Mouse (Mus musculus): ENCODE results near the gene Scel. TPM values are rescaled to one million over a fixed set of nuclear protein-coding genes. Genes with fewer than 3 reads are reported as not detected.

Scel gene
- polyA plus RNA-seq (2014; fragmentation: Illumina TruSeq; extraction: RNeasy Lipid Tissue Mini Kit (QIAGEN cat#74804); ENCODE audit: low read depth, low replicate concordance), result 0.42 TPM

DNA sequence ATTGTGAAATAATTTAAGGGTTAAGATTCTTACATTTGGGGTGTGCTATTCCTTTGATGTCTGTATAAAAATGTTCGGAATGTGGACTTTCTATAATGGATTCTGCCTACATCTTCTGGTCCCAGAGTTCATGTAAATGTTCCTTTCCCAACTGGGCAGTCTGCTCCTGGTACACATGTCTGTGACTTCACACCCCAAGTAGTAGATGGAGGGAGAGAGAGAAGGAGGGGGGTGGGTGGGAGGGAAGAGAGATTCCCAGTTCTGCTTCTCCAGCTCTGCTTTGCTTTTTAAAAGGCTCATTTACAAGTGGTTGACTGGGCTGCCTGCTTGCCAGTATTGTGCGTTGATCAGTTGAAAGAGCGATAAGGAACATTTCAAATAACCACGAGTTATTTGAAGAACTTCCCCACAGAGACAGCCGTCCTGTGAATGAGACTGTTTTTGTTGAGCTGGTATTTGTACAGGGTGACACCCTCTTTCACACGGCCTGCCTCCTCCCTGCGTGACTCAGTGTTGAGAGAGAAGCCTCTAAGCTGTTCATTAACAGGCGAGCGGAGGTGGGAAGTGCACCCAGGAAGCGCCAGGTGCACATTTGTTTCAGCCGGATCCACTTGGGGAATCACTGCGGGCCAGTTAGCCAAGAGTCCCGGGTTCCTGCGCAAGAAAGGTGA is at the start of gene Scel:
Gene Scel, plus strand, starts transcription at position 541 of the 671 bp plus-strand sequence.

DNA sequence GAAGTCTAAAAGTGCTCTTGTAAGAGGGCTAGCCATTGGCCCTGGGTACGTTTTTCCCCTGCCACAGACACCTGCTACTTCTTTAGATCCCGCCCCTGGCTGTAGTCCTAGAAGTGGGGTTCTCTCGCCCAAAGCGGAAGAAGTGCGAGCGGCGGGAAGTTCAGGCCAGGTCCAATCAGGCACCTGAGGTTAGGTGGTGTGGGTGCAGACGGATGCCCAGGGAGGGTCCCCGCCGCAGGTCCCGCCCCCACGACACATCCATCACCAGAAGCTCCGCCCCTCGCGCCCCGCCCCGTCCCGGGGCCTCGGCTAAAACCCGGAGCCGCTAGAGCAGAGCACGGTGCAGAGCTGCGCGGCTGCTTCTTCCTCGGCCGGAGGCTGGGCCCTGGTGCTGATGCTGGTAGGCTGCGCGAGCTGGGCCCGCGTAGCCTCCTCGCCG is 136.8 kb downstream of the Scel start, which contains the start of gene Slain1:
Gene Slain1, plus strand, starts transcription at position 333 of the 439 bp plus-strand sequence.

Other genes starting within 250 kb of the Scel start
- 31.6 TPM for gene Mycbp2, start 166.5 kb upstream of the Scel start, polyA plus RNA-seq (2014; fragmentation: Illumina TruSeq; extraction: RNeasy Lipid Tissue Mini Kit (QIAGEN cat#74804); ENCODE audit: low read depth, low replicate concordance)
- gene Slain1, start 136.9 kb downstream of the Scel start, polyA plus RNA-seq (2014; fragmentation: Illumina TruSeq; extraction: RNeasy Lipid Tissue Mini Kit (QIAGEN cat#74804); ENCODE audit: low read depth, low replicate concordance), result 0.31 TPM

Data from heart, adult 10 weeks (tissue).